Mouse (Mus musculus): ENCODE measurements around the gene Thbs4. TPM values are rescaled to one million over a fixed set of nuclear protein-coding genes. Genes with fewer than 3 reads are reported as not detected.

Gene Thbs4
- polyA plus RNA-seq, 1 experiment from 2014 or later = 2.5 TPM

DNA sequence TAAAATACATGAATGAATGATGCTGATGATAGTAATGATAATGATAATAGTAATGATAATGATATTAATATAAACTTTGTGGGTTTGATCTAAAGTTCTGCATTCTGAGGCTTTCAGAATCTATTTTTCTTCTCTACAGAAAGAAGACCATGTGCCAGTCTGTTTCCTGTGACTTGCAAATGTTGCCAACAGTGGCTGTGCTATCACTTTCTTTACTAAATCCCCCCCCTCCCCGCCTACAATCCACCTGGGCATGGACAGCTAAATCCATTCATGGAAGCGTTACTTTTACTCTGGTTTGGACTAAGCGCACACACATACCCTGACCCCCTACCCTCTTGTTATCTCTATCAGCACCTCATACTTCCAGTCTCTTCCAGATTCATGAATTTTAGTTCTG, 10.3 kb downstream of the Thbs4 start:
- H3K9ac ChIP-seq = no peak overlapping the region
- H3K4me1 ChIP-seq = 0 out of 2 replicates have a peak, but pooled peaks cover 4% of the 10 kb centered on the region
- no peak for ATAC-seq (replicated peaks; ENCODE audit: low FRiP score)
- no peaks in the 10 kb centered on the region for H3K27me3 ChIP-seq
- no peaks in the 10 kb centered on the region for H3K9me3 ChIP-seq (replicated peaks)
- no peak overlapping the region for H3K27ac ChIP-seq
- 89% methylated on average over 3 of the region's 3 CpGs for WGBS
- no peak overlapping the region for H3K4me2 ChIP-seq
- H3K4me3 ChIP-seq (replicated peaks) = no peak overlapping the region
- H3K36me3 ChIP-seq = no peaks in the 10 kb centered on the region

DNA sequence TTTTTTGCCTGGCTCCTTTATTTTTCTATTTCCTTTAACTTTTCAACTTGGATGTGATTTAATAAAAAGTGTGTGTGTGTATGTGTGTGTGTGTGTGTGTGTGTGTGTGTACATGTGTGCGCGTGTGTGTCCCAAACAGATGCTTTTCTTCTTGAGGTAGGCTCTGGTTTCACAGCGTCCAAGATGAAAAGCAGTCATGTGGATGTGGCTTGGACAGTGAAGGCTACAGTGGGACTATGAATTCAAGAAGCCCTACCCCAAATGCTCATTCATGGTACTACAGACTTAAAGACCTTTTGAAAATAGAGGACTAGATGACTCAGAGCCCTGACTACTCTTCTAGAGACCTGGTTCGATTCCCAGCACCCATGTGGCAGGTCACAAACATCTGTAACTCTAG, 11.1 kb downstream of the Thbs4 start:
- H3K27ac ChIP-seq = no peak overlapping the region
- no peaks in the 10 kb centered on the region for H3K36me3 ChIP-seq
- H3K27me3 ChIP-seq = no peaks in the 10 kb centered on the region
- no peak overlapping the region for H3K4me2 ChIP-seq
- ATAC-seq (replicated peaks; ENCODE audit: low FRiP score) = no peak
- no peaks in the 10 kb centered on the region for H3K9me3 ChIP-seq (replicated peaks)
- H3K9ac ChIP-seq = no peak overlapping the region
- 0 out of 2 replicates have a peak, but pooled peaks cover 4% of the 10 kb centered on the region for H3K4me1 ChIP-seq
- no peak overlapping the region for H3K4me3 ChIP-seq (replicated peaks)
- WGBS = 93% methylated on average over 4 of the region's 4 CpGs

DNA sequence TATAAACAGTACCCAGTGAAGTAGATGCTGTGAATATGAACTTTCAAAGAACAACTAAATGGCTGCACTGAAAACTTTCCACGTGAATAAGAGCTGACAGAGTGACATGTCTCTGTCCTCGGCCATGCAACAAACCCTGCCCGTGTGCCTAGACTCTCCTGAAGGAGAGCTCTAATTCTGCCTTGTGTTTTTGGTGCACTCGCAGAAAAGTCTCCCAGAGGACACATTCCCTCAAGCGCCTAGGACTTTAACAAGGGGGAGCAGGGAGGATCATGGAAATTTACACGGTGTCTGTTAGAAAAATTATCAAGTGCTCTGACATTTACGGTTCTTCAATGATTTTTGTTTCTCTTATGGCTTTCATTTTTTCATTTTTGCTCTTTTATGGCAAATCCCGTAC, 13.7 kb downstream of the Thbs4 start:
- Histone ChIP-seq H3K9me3 (replicated peaks) (no peaks in the 10 kb centered on the region), H3K27ac (no peak overlapping the region), H3K4me2 (no peak overlapping the region), H3K9ac (no peak overlapping the region), H3K27me3 (no peaks in the 10 kb centered on the region), H3K4me3 (replicated peaks) (no peak overlapping the region), H3K4me1 (0 out of 2 replicates have a peak, but pooled peaks cover 4% of the 10 kb centered on the region), H3K36me3 (no peaks in the 10 kb centered on the region)
- no peak for ATAC-seq (replicated peaks; ENCODE audit: low FRiP score)
- WGBS = 64% methylated on average over 8 of the region's 8 CpGs

DNA sequence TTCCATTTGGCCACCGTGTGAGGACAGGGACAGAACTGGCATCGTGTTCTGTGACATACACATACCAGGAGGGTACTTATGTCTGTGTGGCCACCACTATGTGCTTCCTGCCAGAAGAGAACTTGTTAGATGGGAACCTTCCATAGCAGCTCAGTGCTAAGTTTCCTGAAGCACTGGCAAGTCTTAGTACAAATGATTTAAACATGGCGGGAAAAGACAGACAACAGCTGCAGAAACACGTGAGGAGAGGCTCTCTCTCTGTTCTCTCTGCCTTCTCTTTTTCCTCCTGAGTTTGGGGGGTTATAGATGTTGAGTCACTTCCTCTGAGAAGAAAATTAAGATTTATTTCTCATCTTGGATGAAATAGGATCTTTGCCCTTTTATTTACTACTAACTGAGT, 14.5 kb downstream of the Thbs4 start:
- Histone ChIP-seq H3K27me3 (no peaks in the 10 kb centered on the region), H3K9me3 (replicated peaks) (no peaks in the 10 kb centered on the region), H3K9ac (no peak overlapping the region), H3K4me3 (replicated peaks) (no peak overlapping the region), H3K4me2 (no peak overlapping the region), H3K27ac (no peak overlapping the region), H3K4me1 (0 out of 2 replicates have a peak, but pooled peaks cover 4% of the 10 kb centered on the region), H3K36me3 (no peaks in the 10 kb centered on the region)
- no peak for ATAC-seq (replicated peaks; ENCODE audit: low FRiP score)
- WGBS = 68% methylated on average over 4 of the region's 4 CpGs

DNA sequence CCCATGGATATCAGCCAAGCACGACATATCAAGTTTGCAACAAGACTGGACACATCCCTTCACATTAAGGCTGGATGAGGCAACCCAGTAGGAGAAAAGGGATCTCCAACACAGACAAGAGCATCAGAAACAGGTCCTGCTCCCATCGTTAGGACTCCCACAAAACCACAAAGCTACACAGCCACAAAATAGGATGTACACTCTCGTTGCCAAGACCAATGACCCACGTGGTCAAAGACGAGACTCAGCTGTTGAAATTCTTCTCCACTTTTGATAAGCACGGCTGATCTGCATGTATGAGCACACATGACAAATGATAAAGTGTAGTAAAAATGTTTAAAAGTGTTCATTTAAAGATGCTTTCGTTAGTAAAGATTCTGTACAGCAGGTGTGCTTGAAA, 16.0 kb downstream of the Thbs4 start:
- no peak overlapping the region for H3K4me3 ChIP-seq (replicated peaks)
- H3K27ac ChIP-seq = no peak overlapping the region
- no peaks in the 10 kb centered on the region for H3K27me3 ChIP-seq
- no peaks in the 10 kb centered on the region for H3K9me3 ChIP-seq (replicated peaks)
- 53% methylated on average over 7 of the region's 7 CpGs for WGBS
- no peak for ATAC-seq (replicated peaks; ENCODE audit: low FRiP score)
- 0 out of 2 replicates have a peak, but pooled peaks cover 4% of the 10 kb centered on the region for H3K4me1 ChIP-seq
- no peak overlapping the region for H3K9ac ChIP-seq
- H3K36me3 ChIP-seq = no peaks in the 10 kb centered on the region
- H3K4me2 ChIP-seq = no peak overlapping the region

DNA sequence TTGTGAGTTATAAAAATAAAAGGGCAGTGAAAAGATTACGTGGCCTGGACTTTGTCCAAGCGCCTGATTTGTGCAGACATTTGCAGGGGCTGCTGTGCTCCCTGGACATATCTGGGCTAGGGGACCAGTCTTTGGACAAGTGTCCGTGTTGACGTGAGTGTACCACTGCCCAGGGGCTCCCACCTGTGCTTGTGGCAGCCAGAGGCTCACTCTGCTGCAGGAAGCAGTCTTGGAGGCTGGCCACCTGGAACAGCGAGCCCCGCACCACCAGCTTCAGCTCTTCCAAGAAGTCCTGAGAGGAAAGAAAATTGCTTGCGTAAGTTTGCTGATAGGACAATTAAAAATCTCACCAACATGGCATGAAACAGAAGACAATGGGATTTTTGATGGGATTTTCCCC, 18.7 kb downstream of the Thbs4 start:
- no peak overlapping the region for H3K4me2 ChIP-seq
- WGBS = 76% methylated on average over 7 of the region's 7 CpGs

DNA sequence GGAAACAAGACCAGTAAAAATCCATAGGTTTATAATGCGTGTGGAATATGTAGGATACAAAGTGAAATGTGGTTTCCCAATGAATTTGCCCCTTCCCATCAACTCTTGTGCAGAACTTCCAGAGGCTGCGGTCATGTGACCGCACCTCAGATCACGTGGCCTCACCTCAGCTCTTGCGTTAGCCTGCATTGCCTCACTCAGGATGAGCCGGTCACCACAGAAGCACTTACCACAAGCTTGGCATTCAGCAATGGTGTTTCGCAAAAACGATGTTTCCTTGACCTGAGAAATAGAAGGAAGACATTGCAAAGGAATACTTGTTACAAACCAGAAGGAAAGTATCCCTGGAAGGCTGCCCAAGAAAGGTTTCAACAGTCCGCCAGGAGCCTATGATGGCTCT, 19.7 kb downstream of the Thbs4 start:
- Histone ChIP-seq H3K27ac (no peak overlapping the region), H3K4me3 (replicated peaks) (no peak overlapping the region), H3K27me3 (no peaks in the 10 kb centered on the region), H3K9me3 (replicated peaks) (no peaks in the 10 kb centered on the region), H3K36me3 (no peaks in the 10 kb centered on the region), H3K4me2 (no peak overlapping the region), H3K9ac (no peak overlapping the region), H3K4me1 (no peaks in the 10 kb centered on the region)
- ATAC-seq (replicated peaks; ENCODE audit: low FRiP score) = no peak
- 94% methylated on average over 9 of the region's 9 CpGs for WGBS

More for the DNA sequence above, 18.7 kb downstream of the Thbs4 start:
- ATAC-seq (replicated peaks; ENCODE audit: low FRiP score) = no peak
- no peak overlapping the region for H3K4me3 ChIP-seq (replicated peaks)
- H3K4me1 ChIP-seq = no peaks in the 10 kb centered on the region
- H3K9ac ChIP-seq = no peak overlapping the region
- H3K9me3 ChIP-seq (replicated peaks) = no peaks in the 10 kb centered on the region
- no peak overlapping the region for H3K27ac ChIP-seq
- no peaks in the 10 kb centered on the region for H3K36me3 ChIP-seq
- no peaks in the 10 kb centered on the region for H3K27me3 ChIP-seq

DNA sequence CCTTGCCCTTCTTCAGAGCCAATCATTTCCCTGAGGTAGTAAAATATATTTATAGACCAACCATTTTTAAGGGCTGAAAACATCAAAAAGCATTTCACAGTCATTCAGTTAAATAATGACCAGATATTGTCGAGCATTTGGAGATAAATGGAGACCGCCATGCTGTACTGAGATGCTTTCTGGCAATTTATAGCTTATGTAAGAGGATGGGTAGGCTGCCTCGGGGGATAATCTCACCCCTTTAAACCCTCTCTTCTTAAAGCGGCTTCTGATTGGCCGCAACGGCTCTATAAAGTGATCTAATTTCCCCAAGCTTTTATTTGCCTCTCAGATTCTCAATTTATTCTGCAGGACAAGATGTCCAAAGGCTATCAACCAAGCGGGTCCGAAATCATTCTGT, 22.1 kb downstream of the Thbs4 start:
- no peaks in the 10 kb centered on the region for H3K9me3 ChIP-seq (replicated peaks)
- H3K9ac ChIP-seq = no peak overlapping the region
- no peak overlapping the region for H3K4me3 ChIP-seq (replicated peaks)
- WGBS = 71% methylated on average over 8 of the region's 8 CpGs
- ATAC-seq (replicated peaks; ENCODE audit: low FRiP score) = no peak
- H3K4me2 ChIP-seq = no peak overlapping the region
- H3K27ac ChIP-seq = no peak overlapping the region
- H3K27me3 ChIP-seq = no peaks in the 10 kb centered on the region
- no peaks in the 10 kb centered on the region for H3K36me3 ChIP-seq
- no peaks in the 10 kb centered on the region for H3K4me1 ChIP-seq

DNA sequence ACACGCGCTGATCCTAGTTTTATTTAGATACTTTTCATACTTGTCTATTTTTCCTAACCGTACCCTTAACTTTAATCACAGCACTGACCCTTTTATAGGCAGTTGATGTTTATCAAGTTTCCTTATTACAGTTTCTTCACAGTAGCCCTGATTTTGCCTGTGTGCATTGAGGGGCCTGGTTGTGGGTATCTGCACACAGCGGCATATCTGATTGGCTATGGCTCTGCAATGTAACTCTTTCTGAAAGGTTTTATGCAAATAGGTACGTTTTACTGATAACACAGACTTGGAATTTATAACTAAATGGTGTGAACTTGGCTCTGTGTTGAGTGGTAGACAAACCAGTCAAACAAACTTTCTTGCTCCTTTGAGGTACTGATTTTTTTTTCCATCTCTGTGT, 23.1 kb downstream of the Thbs4 start:
- ATAC-seq (replicated peaks; ENCODE audit: low FRiP score) = no peak
- Histone ChIP-seq H3K9me3 (replicated peaks) (no peaks in the 10 kb centered on the region), H3K4me2 (no peak overlapping the region), H3K9ac (no peak overlapping the region), H3K36me3 (no peaks in the 10 kb centered on the region), H3K4me1 (no peaks in the 10 kb centered on the region), H3K27ac (no peak overlapping the region), H3K4me3 (replicated peaks) (no peak overlapping the region), H3K27me3 (no peaks in the 10 kb centered on the region)
- 86% methylated on average over 5 of the region's 5 CpGs for WGBS

DNA sequence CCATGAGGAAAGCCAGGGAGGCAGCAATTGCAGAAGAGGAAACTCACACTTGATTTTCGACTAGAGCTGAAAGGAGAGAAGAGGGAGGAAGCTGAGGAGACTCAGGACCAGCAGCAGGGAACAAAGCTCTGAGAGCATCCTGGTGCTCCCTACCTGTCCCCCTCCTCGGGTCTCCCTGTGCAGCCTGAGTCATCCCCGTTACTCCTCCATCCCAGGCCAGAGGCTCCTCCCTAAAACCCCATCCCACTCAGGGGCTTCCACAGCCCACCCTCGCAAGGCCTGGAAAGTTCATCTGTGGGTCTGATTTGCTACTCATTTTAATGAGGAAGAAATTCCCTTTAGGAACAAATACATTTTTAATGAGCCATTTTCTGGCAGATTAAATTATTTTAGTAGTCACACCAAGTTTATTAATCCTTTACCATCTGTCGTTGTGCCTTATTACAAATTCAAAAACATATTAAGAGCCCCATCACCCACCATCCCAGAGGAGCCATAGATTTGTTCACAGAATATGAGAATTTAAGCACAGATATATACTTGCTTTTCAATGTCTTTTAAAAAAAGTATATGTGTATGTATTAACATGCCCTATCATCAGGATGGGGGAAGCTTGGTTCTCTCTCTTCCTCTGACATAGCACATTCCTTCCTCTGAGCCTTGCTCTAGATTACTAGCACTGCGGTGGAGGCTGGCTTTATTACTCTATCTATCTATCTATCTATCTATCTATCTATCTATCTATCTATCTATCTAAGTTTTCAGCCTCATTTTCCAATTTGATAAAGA, 29.0 kb downstream of the Thbs4 start:
- ATAC-seq (replicated peaks; ENCODE audit: low FRiP score) = no peak
- Histone ChIP-seq H3K9me3 (replicated peaks) (no peaks in the 10 kb centered on the region), H3K4me1 (no peaks in the 10 kb centered on the region), H3K27ac (no peak overlapping the region), H3K4me3 (replicated peaks) (no peak overlapping the region), H3K4me2 (no peak overlapping the region), H3K36me3 (no peaks in the 10 kb centered on the region), H3K9ac (no peak overlapping the region), H3K27me3 (no peaks in the 10 kb centered on the region)
- WGBS = 77% methylated on average over 6 of the region's 6 CpGs

DNA sequence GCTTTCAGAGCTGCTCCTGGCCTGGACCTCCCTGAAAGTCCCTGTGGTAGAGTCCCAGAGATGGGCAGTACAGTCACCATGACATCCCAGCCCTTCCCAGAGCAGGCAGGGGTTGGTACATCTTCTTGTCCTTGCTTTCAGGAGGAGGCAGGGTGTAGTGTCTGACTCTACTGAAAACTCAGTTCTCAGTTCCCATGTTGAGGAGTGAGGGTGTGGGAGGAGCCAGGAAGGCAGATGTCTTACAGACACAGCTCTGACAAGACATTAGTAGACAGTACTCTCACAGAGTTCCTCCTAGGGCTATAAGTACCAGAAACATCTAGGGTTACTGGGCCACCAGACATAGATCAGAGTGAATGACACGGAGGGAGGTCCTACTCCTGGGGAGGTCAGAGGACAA, 32.3 kb downstream of the Thbs4 start:
- WGBS = 65% methylated on average over 1 of the region's 1 CpGs
- Histone ChIP-seq H3K36me3 (no peaks in the 10 kb centered on the region), H3K27me3 (no peaks in the 10 kb centered on the region), H3K9me3 (replicated peaks) (no peaks in the 10 kb centered on the region), H3K4me1 (no peaks in the 10 kb centered on the region), H3K4me2 (no peak overlapping the region), H3K27ac (no peak overlapping the region), H3K9ac (no peak overlapping the region), H3K4me3 (replicated peaks) (no peak overlapping the region)
- ATAC-seq (replicated peaks; ENCODE audit: low FRiP score) = no peak

DNA sequence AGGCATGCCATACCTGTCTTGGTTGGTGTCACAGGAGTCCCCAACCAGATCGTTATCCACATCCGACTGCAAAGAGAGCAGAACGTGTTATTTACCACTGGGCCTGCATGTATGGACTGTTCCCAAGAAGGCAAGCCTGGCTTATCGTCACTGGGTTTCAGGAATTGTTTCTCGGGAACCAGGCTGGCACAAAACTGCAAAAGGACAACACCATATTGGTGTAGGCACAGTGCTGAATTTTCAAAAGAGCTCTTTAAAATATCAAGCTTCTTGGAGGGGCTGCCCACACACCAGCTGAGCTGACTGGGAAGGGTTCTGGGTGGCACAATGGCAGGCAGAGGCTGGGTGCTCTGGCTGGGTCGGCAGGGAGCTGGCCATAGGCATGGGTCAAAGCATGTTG, 34.1 kb downstream of the Thbs4 start:
- WGBS = 86% methylated on average over 6 of the region's 6 CpGs
- Histone ChIP-seq H3K4me1 (no peaks in the 10 kb centered on the region), H3K9me3 (replicated peaks) (no peaks in the 10 kb centered on the region), H3K27me3 (no peaks in the 10 kb centered on the region), H3K9ac (no peak overlapping the region), H3K4me3 (replicated peaks) (no peak overlapping the region), H3K36me3 (no peaks in the 10 kb centered on the region), H3K4me2 (no peak overlapping the region), H3K27ac (no peak overlapping the region)
- ATAC-seq (replicated peaks; ENCODE audit: low FRiP score) = no peak

DNA sequence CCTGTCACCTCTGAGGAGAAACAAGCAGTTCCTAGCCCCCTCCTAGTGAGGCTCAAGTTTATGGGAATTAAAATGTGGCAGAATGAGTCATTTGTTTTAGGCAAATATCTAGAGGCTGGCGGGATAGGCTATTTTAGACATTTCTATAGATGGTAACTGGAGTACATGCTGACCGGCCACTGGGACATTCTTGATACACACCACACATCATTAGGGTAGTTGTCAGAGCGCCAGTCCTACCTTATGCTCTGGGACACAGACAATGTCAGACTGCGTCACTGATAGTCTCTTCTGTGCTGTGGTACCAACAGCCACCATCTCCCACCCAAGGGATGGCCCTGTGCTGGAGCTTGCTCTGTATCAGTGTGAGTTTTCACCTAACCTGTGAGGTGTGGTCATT, 35.5 kb downstream of the Thbs4 start:
- Histone ChIP-seq H3K27ac (no peak overlapping the region), H3K4me3 (replicated peaks) (no peak overlapping the region), H3K9me3 (replicated peaks) (no peaks in the 10 kb centered on the region), H3K9ac (no peak overlapping the region), H3K4me2 (no peak overlapping the region), H3K4me1 (no peaks in the 10 kb centered on the region), H3K27me3 (no peaks in the 10 kb centered on the region), H3K36me3 (no peaks in the 10 kb centered on the region)
- ATAC-seq (replicated peaks; ENCODE audit: low FRiP score) = no peak
- 86% methylated on average over 4 of the region's 4 CpGs for WGBS

All from kidney, embryonic 15.5 days (tissue).